Mouse (Mus musculus): ENCODE data around the gene Gabrb3.

Gabrb3 gene

GRCm38 (mm10) chr7:57419392-57419791 lies at the start of gene Gabrb3:
TSS of gene Gabrb3 (plus strand) at chr7:57419692.
- DNase-seq (ENCODE audit: low read depth, low spot score): no peak

GRCm38 (mm10) chr7:57384112-57384511 lies 35.4 kb upstream of the Gabrb3 start:
- DNase-seq (ENCODE audit: low read depth, low spot score): no peak

- DNase-seq (ENCODE audit: low read depth, low spot score): no peak
Observed at GRCm38 (mm10) chr7:57386517-57387340, 32.8 kb upstream of the Gabrb3 start, which contains the start of gene Gabrg3. TSS of gene Gabrg3 (minus strand) at chr7:57387188.

- DNase-seq (ENCODE audit: low read depth, low spot score): no peak
Observed at GRCm38 (mm10) chr7:57387341-57387654, 32.2 kb upstream of the Gabrb3 start.

- no peak for DNase-seq (ENCODE audit: low read depth, low spot score)
Observed at GRCm38 (mm10) chr7:57390046-57390445, 29.4 kb upstream of the Gabrb3 start.

GRCm38 (mm10) chr7:57393551-57393950 lies 25.9 kb upstream of the Gabrb3 start:
- no peak for DNase-seq (ENCODE audit: low read depth, low spot score)

- DNase-seq (ENCODE audit: low read depth, low spot score): no peak
Observed at GRCm38 (mm10) chr7:57411163-57411562, 8.3 kb upstream of the Gabrb3 start.

GRCm38 (mm10) chr7:57412896-57413295 lies 6.6 kb upstream of the Gabrb3 start:
- DNase-seq (ENCODE audit: low read depth, low spot score): no peak

GRCm38 (mm10) chr7:57421044-57421443 lies 1.6 kb downstream of the Gabrb3 start:
- DNase-seq (ENCODE audit: low read depth, low spot score): no peak

GRCm38 (mm10) chr7:57422675-57423074 lies 3.2 kb downstream of the Gabrb3 start:
- no peak for DNase-seq (ENCODE audit: low read depth, low spot score)

- DNase-seq (ENCODE audit: low read depth, low spot score): no peak
Observed at GRCm38 (mm10) chr7:57448239-57448638, 28.7 kb downstream of the Gabrb3 start.

- no peak for DNase-seq (ENCODE audit: low read depth, low spot score)
Observed at GRCm38 (mm10) chr7:57460354-57460753, 40.9 kb downstream of the Gabrb3 start.

- DNase-seq (ENCODE audit: low read depth, low spot score): no peak
Observed at GRCm38 (mm10) chr7:57471316-57471715, 51.8 kb downstream of the Gabrb3 start.

GRCm38 (mm10) chr7:57473811-57474525 lies 54.5 kb downstream of the Gabrb3 start:
- no peak for DNase-seq (ENCODE audit: low read depth, low spot score)

- DNase-seq (ENCODE audit: low read depth, low spot score): no peak
Observed at GRCm38 (mm10) chr7:57482896-57483295, 63.4 kb downstream of the Gabrb3 start.

- DNase-seq (ENCODE audit: low read depth, low spot score): no peak
Observed at GRCm38 (mm10) chr7:57486907-57487306, 67.4 kb downstream of the Gabrb3 start.

GRCm38 (mm10) chr7:57491795-57492194 lies 72.3 kb downstream of the Gabrb3 start:
- DNase-seq (ENCODE audit: low read depth, low spot score): no peak

- no peak for DNase-seq (ENCODE audit: low read depth, low spot score)
Observed at GRCm38 (mm10) chr7:57502809-57503208, 83.3 kb downstream of the Gabrb3 start.

GRCm38 (mm10) chr7:57508860-57509632 lies 89.6 kb downstream of the Gabrb3 start:
- DNase-seq (ENCODE audit: low read depth, low spot score): no peak

GRCm38 (mm10) chr7:57509681-57510141 lies 90.2 kb downstream of the Gabrb3 start, which contains the start of gene Gabra5:
TSS of gene Gabra5 (minus strand) at chr7:57510059.
- DNase-seq (ENCODE audit: low read depth, low spot score): no peak

- DNase-seq (ENCODE audit: low read depth, low spot score): no peak
Observed at GRCm38 (mm10) chr7:57512955-57513354, 93.5 kb downstream of the Gabrb3 start.

- DNase-seq (ENCODE audit: low read depth, low spot score): no peak
Observed at GRCm38 (mm10) chr7:57529451-57529850, 110.0 kb downstream of the Gabrb3 start.

Measured in CD4-positive helper T cell, adult 2 months (primary cell).